Mouse (Mus musculus): ENCODE measurements at regions not wholly inside any gene's neighbourhood (a gene's known extent, or its start where the extent isn't known, plus 50 kb on each side); places are given as distances from the start of the nearest gene placed in this dataset.

GRCm38 (mm10) chr5:133027590-133027989, 484.4 kb upstream of the Auts2 start:
- TF ChIP-seq CTCF (conservative IDR thresholded peaks at IDR 0.05; ENCODE audit: insufficient read depth, insufficient read length, low read depth, low read length) (no peak), POLR2A (IDR thresholded peaks at IDR 0.05; ENCODE audit: low read depth, low read length) (no peak)
